Mouse (Mus musculus) myocyte (in vitro differentiated cells): ENCODE results near the gene Lalba.

Experiments used
- E2F4 ChIP-seq: IDR thresholded peaks from one replicate; pipeline ENCODE4 v1.6.1; 2011; ENCODE audit warnings: mild to moderate bottlenecking, control low read depth, moderate library complexity; ENCODE audit not compliant: insufficient read depth
- MYOG ChIP-seq, 3 experiments: IDR thresholded peaks; one replicate each; pipeline ENCODE4 v1.6.1; 2011; ENCODE audit warnings: control low read depth in 2 of 3, low read depth in 2 of 3, mild to moderate bottlenecking in 2 of 3; ENCODE audit not compliant: insufficient read length in 2 of 3, control insufficient read depth in 1 of 3, insufficient read depth in 1 of 3
- POLR2A ChIP-seq: IDR thresholded peaks from one replicate; pipeline ENCODE4 v1.6.1; 2011; ENCODE audit warnings: low read depth, mild to moderate bottlenecking, control low read depth, moderate library complexity; ENCODE audit not compliant: insufficient read length
- TCF3 ChIP-seq: IDR thresholded peaks from one replicate; pipeline ENCODE4 v1.6.1; 2011; ENCODE audit warnings: low read depth, control low read depth; ENCODE audit not compliant: insufficient read length

- TF ChIP-seq E2F4 (no peak), MYOG (IDR thresholded peaks at IDR 0.05; ENCODE audit: control insufficient read depth in 1 of 3, insufficient read depth in 1 of 3, insufficient read length in 2 of 3, low read depth in 2 of 3) (no peak), TCF3 (no peak), POLR2A (no peak)
Observed at GRCm38 (mm10) chr15:98448521-98448920, 34.0 kb downstream of the Lalba start.
